Mouse (Mus musculus) forebrain, embryonic 14.5 days (tissue): ENCODE results near the gene Vac14. TPM values are rescaled to one million over a fixed set of nuclear protein-coding genes. Genes with fewer than 3 reads are reported as not detected.
"Not testable (repeated sequence)": the region's sequence is repeated elsewhere in the genome, so short reads cannot be mapped to it uniquely, and the experiment has no call there.

Experiments
- ATAC-seq: fragments of 200-750 bp; cut with Nextera tagmentation; 2 replicates; pipeline ENCODE4 v1.8.0; 2017; ENCODE audit warnings: mild to moderate bottlenecking, moderate library complexity
- DNase-seq: peaks from one replicate; pipeline ENCODE4 v3.0.0-alpha.2; 2015; ENCODE audit warnings: low spot score
- H3K27ac ChIP-seq: fragments of 300-500 bp; sonication (generic); 2 replicates; pipeline ENCODE4 v1.5.1; 2014; ENCODE audit warnings: low read depth, mild to moderate bottlenecking, control low read depth, low read length, moderate library complexity
- H3K27me3 ChIP-seq: fragments of 300-500 bp; sonication (generic); replicated peaks from 2 replicates; pipeline ENCODE4 v1.6.1; 2014; ENCODE audit warnings: low read length, control low read depth, mixed read lengths; ENCODE audit not compliant: control insufficient read depth, insufficient read depth
- H3K36me3 ChIP-seq: fragments of 300-500 bp; sonication (generic); 2 replicates; pipeline ENCODE4 v1.6.1; 2014; ENCODE audit warnings: low read length, control low read depth; ENCODE audit not compliant: control insufficient read depth, insufficient read depth
- H3K4me1 ChIP-seq: fragments of 300-500 bp; sonication (generic); 2 replicates; pipeline ENCODE4 v1.6.1; 2014; ENCODE audit warnings: antibody characterized with exemption, low read length, control low read depth; ENCODE audit not compliant: control insufficient read depth, insufficient read depth
- H3K4me2 ChIP-seq: fragments of 300-500 bp; sonication (generic); 2 replicates; pipeline ENCODE4 v1.6.1; 2014; ENCODE audit warnings: mild to moderate bottlenecking, control low read depth, low read length
- H3K4me3 ChIP-seq: fragments of 300-500 bp; sonication (generic); 2 replicates; pipeline ENCODE4 v1.5.1; 2014; ENCODE audit warnings: low read depth, low read length, control low read depth
- H3K9ac ChIP-seq: fragments of 300-500 bp; sonication (generic); 2 replicates; pipeline ENCODE4 v1.6.1; 2014; ENCODE audit warnings: mild to moderate bottlenecking, low read length, control low read depth, moderate library complexity
- H3K9me3 ChIP-seq: fragments of 300-500 bp; sonication (generic); replicated peaks from 2 replicates; pipeline ENCODE4 v1.6.1; 2016; ENCODE audit warnings: low read length, control low read depth, mixed read lengths; ENCODE audit not compliant: control insufficient read depth
- WGBS: fragments of 180-500 bp; shearing (Covaris S2); extraction: QIAGEN DNeasy Blood & Tissue Kit; methylation state at CpG from one replicate; pipeline ENCODE4 v1.1.7; 2014; 5-methylcytosine and 5-hydroxymethylcytosine counted together
- polyA plus RNA-seq: library from polyadenylated mRNA; unstranded; fragments of >200 nt; fragmentation: Nextera tagmentation; extraction: Ambion mirVana; gene quantifications from 2 replicates; pipeline ENCODE4 v1.2.1, GENCODE M21; 2014

Gene Vac14
- polyA plus RNA-seq, 1 experiment from 2014 or later: 25.8 TPM

- not testable (repeated sequence) for H3K4me3 ChIP-seq, H3K4me2 ChIP-seq, H3K9ac ChIP-seq, H3K27ac ChIP-seq, H3K9me3 ChIP-seq, H3K27me3 ChIP-seq, DNase-seq, ATAC-seq
- 93% methylated on average over 8 of the region's 8 CpGs for WGBS
- peaks cover 15% of the 10 kb centered on the region for H3K4me1 ChIP-seq
- H3K36me3 ChIP-seq: peaks cover 10% of the 10 kb centered on the region; the same call in 1 of the 2 replicates
These were observed 49.3 kb downstream of the Vac14 start for GRCm38 (mm10) chr8:110667590-110668177.

- 74% methylated on average over 8 of the region's 8 CpGs for WGBS
- ATAC-seq: no peak
- no peak overlapping the region for H3K27ac ChIP-seq
These were observed 51.7 kb downstream of the Vac14 start for GRCm38 (mm10) chr8:110669932-110670628.

DNA sequence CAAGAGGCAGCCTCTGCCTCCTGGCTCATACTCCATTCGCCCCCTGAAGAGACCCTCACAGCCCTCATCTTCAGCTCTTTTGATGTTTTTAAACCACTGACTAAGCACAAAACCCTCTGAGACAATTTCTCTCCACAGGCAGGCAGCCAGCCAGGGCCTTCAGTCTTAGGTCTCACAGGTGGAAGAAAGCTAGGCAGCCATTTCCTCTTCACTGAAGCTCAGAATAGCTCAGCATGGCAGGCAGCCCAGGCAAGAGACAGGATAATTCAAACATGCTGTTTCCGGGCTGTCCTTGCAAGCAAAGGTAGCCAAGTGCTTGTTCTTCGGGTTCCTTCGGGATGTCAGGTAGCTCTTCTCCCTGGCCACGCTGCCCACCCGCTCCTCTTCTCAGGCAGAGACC is 52.9 kb downstream of the Vac14 start:
- ATAC-seq: no peak
- Histone ChIP-seq H3K36me3 (peaks cover 20% of the 10 kb centered on the region), H3K4me3 (no peak overlapping the region), H3K9me3 (no peaks in the 10 kb centered on the region), H3K9ac (no peak overlapping the region), H3K27me3 (no peaks in the 10 kb centered on the region), H3K27ac (peak overlapping the region; percentile 14; the same call in 1 of the 2 replicates), H3K4me1 (no peaks in the 10 kb centered on the region), H3K4me2 (no peak overlapping the region)
- WGBS: 79% methylated on average over 6 of the region's 6 CpGs
- DNase-seq: no peak

More at GRCm38 (mm10) chr8:110669932-110670628, 51.7 kb downstream of the Vac14 start:
- Histone ChIP-seq H3K4me1 (peaks cover under 1% of the 10 kb centered on the region; the same call in 1 of the 2 replicates), H3K9ac (no peak overlapping the region), H3K4me3 (no peak overlapping the region), H3K36me3 (peaks cover 20% of the 10 kb centered on the region), H3K27me3 (no peaks in the 10 kb centered on the region), H3K9me3 (no peaks in the 10 kb centered on the region), H3K4me2 (no peak overlapping the region)
- DNase-seq: no peak

DNA sequence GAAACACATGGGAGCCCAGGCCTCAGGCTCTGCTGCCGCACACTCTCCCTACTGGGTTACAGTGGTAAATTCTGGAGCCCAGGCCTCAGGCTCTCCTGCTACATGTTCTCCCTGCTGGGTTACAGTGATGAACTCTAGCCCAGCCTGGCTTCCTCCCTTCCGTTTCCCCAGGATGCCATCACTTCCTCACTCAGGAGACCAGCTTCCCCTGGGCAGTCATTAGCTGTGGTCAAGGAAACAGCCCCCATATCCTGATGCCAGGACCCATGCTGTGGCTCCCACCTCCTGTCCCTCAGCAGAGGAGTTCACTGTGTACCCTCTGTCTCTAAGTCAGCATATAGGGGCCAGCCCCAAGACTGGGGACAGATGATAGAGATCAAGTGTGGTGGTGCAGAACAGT is 53.7 kb downstream of the Vac14 start:
- H3K27ac ChIP-seq: 0 out of 2 replicates have a peak overlapping the region, but pooled peaks have one; percentile 14
- no peak for ATAC-seq
- 92% methylated on average over 2 of the region's 2 CpGs for WGBS

DNA sequence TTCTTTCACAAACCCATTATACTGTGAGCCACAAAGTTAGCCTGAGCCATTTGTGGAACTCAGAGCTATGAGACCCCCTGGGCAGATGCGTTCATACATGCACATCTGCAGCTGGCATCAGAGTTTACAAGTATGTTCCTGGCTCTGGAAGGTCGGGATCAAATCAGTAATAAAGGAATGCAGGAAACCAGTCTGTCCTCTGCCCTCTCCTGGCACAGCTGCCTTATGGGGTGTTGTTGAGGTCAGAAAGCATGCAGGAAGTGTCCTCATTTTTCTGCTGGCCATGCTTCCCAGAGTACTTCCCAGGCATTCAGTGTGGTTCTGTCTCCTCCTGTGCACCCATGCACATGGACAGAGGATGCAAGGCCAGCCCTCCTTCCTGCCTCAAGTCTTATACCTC is 54.8 kb downstream of the Vac14 start:
- Histone ChIP-seq H3K4me1 (no peaks in the 10 kb centered on the region), H3K27me3 (no peaks in the 10 kb centered on the region), H3K36me3 (peaks cover 26% of the 10 kb centered on the region), H3K4me2 (no peak overlapping the region), H3K9me3 (no peaks in the 10 kb centered on the region), H3K27ac (no peak overlapping the region), H3K4me3 (no peak overlapping the region), H3K9ac (no peak overlapping the region)
- no peak for ATAC-seq
- 87% methylated on average over 2 of the region's 2 CpGs for WGBS
- DNase-seq: no peak

More for the DNA sequence above, 53.7 kb downstream of the Vac14 start:
- DNase-seq: no peak
- H3K9me3 ChIP-seq: no peaks in the 10 kb centered on the region
- H3K4me3 ChIP-seq: no peak overlapping the region
- no peak overlapping the region for H3K9ac ChIP-seq
- peaks cover 24% of the 10 kb centered on the region for H3K36me3 ChIP-seq
- H3K4me1 ChIP-seq: no peaks in the 10 kb centered on the region
- H3K27me3 ChIP-seq: no peaks in the 10 kb centered on the region
- no peak overlapping the region for H3K4me2 ChIP-seq

DNA sequence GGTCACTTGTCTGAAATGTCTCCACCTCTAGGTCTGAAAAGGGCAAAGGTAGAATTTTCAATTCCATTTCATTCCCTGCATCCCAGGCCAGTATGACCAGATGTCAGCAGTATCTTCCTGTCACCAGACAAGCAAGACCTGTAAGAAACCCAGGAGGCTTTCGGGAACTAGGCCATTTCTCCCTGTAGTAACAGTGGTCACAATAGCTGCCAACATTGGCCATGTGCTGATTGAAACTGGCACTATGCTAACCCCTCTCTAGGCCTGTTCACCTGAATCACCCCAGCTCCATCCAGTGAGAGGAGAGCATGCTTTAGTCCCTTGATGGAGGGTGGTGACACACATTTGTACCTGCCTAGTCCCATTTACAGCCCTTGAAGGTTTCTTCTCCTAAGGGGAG is 56.2 kb downstream of the Vac14 start:
- Histone ChIP-seq H3K36me3 (peaks cover 26% of the 10 kb centered on the region), H3K27me3 (no peaks in the 10 kb centered on the region), H3K4me1 (no peaks in the 10 kb centered on the region), H3K4me2 (no peak overlapping the region), H3K9me3 (no peaks in the 10 kb centered on the region), H3K4me3 (no peak overlapping the region), H3K27ac (no peak overlapping the region), H3K9ac (no peak overlapping the region)
- DNase-seq: no peak
- ATAC-seq: no peak
- WGBS: 92% methylated on average over 1 of the region's 1 CpGs

- WGBS: 92% methylated on average over 5 of the region's 5 CpGs
- no peak for ATAC-seq
These were observed 58.3 kb downstream of the Vac14 start for GRCm38 (mm10) chr8:110676702-110677101.

DNA sequence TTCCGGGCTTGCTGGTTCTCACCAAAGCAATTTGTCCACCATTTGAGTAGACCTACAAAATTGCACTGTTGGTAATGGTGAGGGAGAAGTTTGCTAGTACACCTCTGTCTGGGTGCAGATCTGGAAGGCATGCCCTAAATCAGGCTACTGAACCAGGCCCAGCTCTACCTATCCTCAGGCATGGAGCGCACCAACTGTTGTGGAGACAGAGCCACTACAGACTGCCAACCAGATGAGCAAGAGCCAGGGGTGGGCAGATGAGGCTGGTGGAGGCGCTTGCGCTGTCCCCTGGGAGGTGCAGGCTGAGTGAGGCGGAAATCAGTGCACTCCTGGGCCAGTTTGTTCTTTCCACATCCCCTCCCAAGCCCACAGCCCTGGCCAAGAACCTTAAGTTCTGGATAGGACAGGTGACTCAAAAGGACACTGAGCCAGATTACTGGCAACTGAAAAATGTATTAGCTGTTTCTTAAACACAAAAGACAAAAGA is 58.8 kb downstream of the Vac14 start:
- no peaks in the 10 kb centered on the region for H3K27me3 ChIP-seq
- H3K9me3 ChIP-seq: no peaks in the 10 kb centered on the region
- no peaks in the 10 kb centered on the region for H3K4me1 ChIP-seq
- no peak overlapping the region for H3K4me3 ChIP-seq
- ATAC-seq (no peak), DNase-seq (no peak)
- no peak overlapping the region for H3K4me2 ChIP-seq
- no peak overlapping the region for H3K9ac ChIP-seq
- H3K36me3 ChIP-seq: peaks cover 18% of the 10 kb centered on the region
- H3K27ac ChIP-seq: no peak overlapping the region
- 93% methylated on average over 5 of the region's 5 CpGs for WGBS

More at GRCm38 (mm10) chr8:110676702-110677101, 58.3 kb downstream of the Vac14 start:
- no peak overlapping the region for H3K9ac ChIP-seq
- no peak overlapping the region for H3K4me2 ChIP-seq
- H3K4me3 ChIP-seq: no peak overlapping the region
- H3K9me3 ChIP-seq: no peaks in the 10 kb centered on the region
- no peaks in the 10 kb centered on the region for H3K4me1 ChIP-seq
- no peaks in the 10 kb centered on the region for H3K27me3 ChIP-seq
- no peak overlapping the region for H3K27ac ChIP-seq
- DNase-seq: no peak
- peaks cover 23% of the 10 kb centered on the region for H3K36me3 ChIP-seq

GRCm38 (mm10) chr8:110678989-110679388 is 60.6 kb downstream of the Vac14 start:
- WGBS: 72% methylated on average over 3 of the region's 3 CpGs
- H3K27ac ChIP-seq: no peak overlapping the region
- no peak for DNase-seq
- H3K36me3 ChIP-seq: peaks cover 25% of the 10 kb centered on the region
- H3K9ac ChIP-seq: no peak overlapping the region; the same call in 1 of the 2 replicates
- no peak overlapping the region for H3K4me3 ChIP-seq
- no peaks in the 10 kb centered on the region for H3K9me3 ChIP-seq
- no peaks in the 10 kb centered on the region for H3K4me1 ChIP-seq
- no peak for ATAC-seq
- H3K27me3 ChIP-seq: no peaks in the 10 kb centered on the region
- no peak overlapping the region for H3K4me2 ChIP-seq
